Mouse (Mus musculus): ENCODE data around the gene Nudt14.

The Nudt14 gene

GRCm38 (mm10) chr12:112941776-112942713 lies at the start of gene Nudt14:
Gene Nudt14, minus strand, starts transcription at chr12:112942124.
- DNase-seq: peak; percentile 82

GRCm38 (mm10) chr12:112991444-112991843 lies 49.5 kb upstream of the Nudt14 start:
- no peak for DNase-seq

- DNase-seq: no peak
These were observed 48.9 kb upstream of the Nudt14 start for GRCm38 (mm10) chr12:112990706-112991405.

DNA sequence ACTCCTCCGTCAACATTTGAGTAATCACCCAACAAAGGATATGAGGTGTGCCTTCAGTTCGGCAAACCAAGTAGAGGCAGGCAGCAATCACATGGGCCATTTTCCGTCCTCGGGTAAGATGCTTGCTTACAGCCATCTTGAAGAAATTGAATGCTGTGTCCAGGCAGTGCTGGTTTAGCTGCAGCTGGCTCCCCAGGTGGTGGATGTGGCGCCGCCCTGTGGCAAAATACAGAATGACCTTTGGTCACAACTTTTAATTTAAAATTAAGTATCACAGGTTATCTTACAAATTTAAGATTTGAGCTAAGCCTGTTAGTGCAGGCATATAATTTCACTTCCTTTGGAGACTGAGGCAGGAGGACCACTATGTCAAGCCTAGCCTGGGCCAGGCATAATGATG lies 46.0 kb upstream of the Nudt14 start:
- peak; percentile 49 for DNase-seq

DNA sequence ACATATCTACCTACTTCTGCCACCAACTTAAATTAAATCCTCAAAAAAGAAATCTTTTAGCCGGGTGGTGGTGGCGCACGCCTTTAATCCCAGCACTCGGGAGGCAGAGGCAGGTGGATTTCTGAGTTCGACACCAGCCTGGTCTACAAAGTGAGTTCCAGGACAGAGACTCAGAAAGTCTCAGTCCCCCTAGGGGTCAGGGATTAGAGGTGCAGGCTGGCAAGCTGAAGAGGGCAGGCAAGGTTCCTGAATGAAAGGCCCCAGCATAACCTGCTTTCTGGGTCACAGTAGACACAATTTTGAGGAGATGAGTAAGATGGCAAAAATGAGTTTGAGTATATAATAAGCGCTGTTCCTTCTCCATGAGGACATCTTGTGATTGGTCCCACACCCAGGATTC lies 43.4 kb upstream of the Nudt14 start:
- no peak for DNase-seq

- no peak for DNase-seq
These were observed 40.1 kb upstream of the Nudt14 start for GRCm38 (mm10) chr12:112982031-112982430.

GRCm38 (mm10) chr12:112977156-112977555 lies 35.2 kb upstream of the Nudt14 start:
- DNase-seq: no peak

- peak; percentile 87 for DNase-seq
These were observed 34.6 kb upstream of the Nudt14 start, which contains the start of gene Btbd6 for GRCm38 (mm10) chr12:112976371-112977073. Gene Btbd6, plus strand, starts transcription at chr12:112976482.

- DNase-seq: no peak
These were observed 32.8 kb upstream of the Nudt14 start for GRCm38 (mm10) chr12:112974736-112975135.

DNA sequence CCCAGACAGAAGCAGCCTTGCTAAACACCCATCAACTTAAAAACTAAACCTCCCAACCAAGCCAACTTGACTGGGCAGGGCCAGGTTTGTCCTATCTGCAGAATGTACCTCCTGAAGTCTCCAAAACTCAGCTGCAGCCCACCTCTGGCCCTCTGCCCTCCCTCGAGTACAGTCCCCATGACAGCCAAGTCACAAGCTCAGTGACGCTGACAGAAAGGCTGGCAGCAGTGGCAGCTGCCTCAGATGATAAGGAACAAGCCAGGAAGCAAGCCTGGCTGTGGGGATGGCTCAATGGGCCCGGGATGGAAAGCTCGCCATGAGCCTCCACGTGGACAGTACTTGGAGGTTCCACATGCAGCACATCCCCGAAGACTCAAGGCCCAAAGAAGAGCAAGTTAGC lies 27.7 kb upstream of the Nudt14 start:
- no peak for DNase-seq

DNA sequence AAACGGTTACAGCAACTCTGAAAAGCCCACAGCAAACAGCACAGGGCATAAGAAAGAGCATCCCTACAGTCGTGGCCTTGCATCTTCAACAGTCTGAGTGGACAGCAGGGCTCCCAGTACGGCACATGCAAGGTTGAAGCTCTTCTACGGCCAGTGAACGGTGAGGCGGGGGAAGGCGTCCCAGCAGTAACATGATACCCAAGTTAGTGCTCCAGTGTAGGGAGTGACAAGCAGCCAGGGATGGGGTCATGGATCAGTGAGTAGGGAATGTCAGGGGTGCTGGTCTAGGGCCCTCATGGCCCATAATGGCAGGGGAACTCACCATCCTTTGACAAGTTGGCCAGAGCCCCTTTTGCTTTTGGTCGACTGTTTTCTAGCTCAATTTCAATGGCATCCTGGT lies 27.0 kb upstream of the Nudt14 start:
- no peak for DNase-seq

DNA sequence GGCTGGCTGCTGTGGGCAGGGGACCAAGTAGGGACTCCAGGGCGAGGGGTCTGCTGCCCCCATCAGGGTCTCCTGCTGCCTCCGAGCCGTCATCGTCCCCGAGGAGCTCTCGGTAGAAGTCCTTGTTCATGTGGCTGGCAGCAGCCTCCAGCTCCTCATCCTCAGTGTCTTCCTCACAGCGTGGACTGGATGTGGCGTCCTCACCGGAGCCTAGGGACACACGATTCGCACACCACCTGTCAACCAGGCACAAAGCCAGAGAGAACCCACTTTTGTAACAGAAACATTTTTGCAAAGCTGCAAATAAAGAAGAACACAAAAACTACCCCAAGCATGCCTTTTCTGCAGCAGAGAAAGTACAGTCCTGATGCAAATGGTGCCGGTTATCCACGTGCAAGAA lies 23.9 kb upstream of the Nudt14 start:
- no peak for DNase-seq

- no peak for DNase-seq
These were observed 19.9 kb upstream of the Nudt14 start for GRCm38 (mm10) chr12:112961872-112962271.

- no peak for DNase-seq
These were observed 19.5 kb upstream of the Nudt14 start for GRCm38 (mm10) chr12:112961428-112961827.

GRCm38 (mm10) chr12:112959421-112959820 lies 17.5 kb upstream of the Nudt14 start:
- no peak for DNase-seq

- peak; percentile 73 for DNase-seq
These were observed 16.4 kb upstream of the Nudt14 start for GRCm38 (mm10) chr12:112958303-112958702.

GRCm38 (mm10) chr12:112955800-112956199 lies 13.9 kb upstream of the Nudt14 start:
- DNase-seq: peak; percentile 85

GRCm38 (mm10) chr12:112952926-112953565 lies 11.1 kb upstream of the Nudt14 start:
- no peak for DNase-seq

GRCm38 (mm10) chr12:112952433-112952832 lies 10.5 kb upstream of the Nudt14 start:
- peak; percentile 71 for DNase-seq

- DNase-seq: no peak
These were observed 9.4 kb upstream of the Nudt14 start for GRCm38 (mm10) chr12:112951150-112951842.

DNA sequence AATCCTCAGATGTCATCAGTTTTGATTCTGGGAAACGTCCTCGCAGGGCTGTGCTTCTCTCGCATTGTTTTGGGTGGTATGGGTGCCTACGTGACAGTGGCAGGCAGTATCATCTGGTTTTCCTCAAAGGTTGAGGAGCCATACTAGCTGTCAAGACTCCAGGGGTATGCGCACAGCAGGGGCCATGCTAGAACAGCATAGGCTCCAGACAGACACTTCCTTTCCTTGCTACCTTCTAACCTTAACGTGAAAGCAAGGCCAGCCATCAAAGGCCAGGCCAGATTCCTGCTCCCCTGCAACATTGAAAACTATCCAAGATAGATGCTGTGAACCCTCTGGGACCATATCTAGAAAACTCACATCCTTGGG lies 8.8 kb upstream of the Nudt14 start:
- DNase-seq: no peak

Data from lung, postnatal 14 days (tissue).